ENCODE assay signal across 23 mouse cellular contexts in genomic region chr15:12911082-12911481, GRCm38 (mm10).
DNase-seq lines count a peak whose midpoint lies in the region; ATAC-seq and TF ChIP-seq lines count a peak whose summit lies in the region.
"Had no signal": no experiment of that assay in that cellular context is flagged by ENCODE, and none has a peak within 500 bp of the region (broad histone marks: within the 10 kb centered on the region; RNA-seq: fewer than 3 reads in every experiment).

No protein-coding gene starts in this region.

- WGBS in kidney, postnatal 0 days: 57% methylated on average over 7 of the region's 7 CpGs
- WGBS in neural tube, embryonic 15.5 days: 80% methylated on average over 7 of the region's 7 CpGs

- ATAC-seq in kidney, postnatal 0 days (replicated peaks; ENCODE audit: low FRiP score, low read depth): peak; percentile 71
- ATAC-seq in neural tube, embryonic 15.5 days (ENCODE audit: low FRiP score): peak; percentile 24; the same call in 1 of the 2 replicates
- ATAC-seq: forebrain, embryonic 13.5 days; intestine, postnatal 0 days had no signal

- no peak overlapping the region for H3K4me3 ChIP-seq in kidney, postnatal 0 days (replicated peaks; ENCODE audit: low read depth, low read length)
- no peak overlapping the region for H3K4me3 ChIP-seq in neural tube, embryonic 15.5 days (replicated peaks)
- H3K4me3 ChIP-seq: forebrain, embryonic 13.5 days; left cerebral cortex, adult 2 months; megakaryocyte, embryonic 14.5 days; myocyte had no signal

- H3K27ac ChIP-seq in kidney, postnatal 0 days: no peak overlapping the region
- no peak overlapping the region for H3K27ac ChIP-seq in neural tube, embryonic 15.5 days (replicated peaks)
- H3K27ac ChIP-seq: forebrain, embryonic 13.5 days; left cerebral cortex, adult 2 months had no signal

- no peaks in the 10 kb centered on the region for H3K27me3 ChIP-seq in kidney, postnatal 0 days (ENCODE audit: insufficient read depth, low read length)
- no peaks in the 10 kb centered on the region for H3K27me3 ChIP-seq in neural tube, embryonic 15.5 days (replicated peaks)
- H3K27me3 ChIP-seq: forebrain, embryonic 13.5 days; megakaryocyte, embryonic 14.5 days had no signal

- H3K9ac ChIP-seq in kidney, postnatal 0 days (ENCODE audit: low read depth, low read length): no peak overlapping the region
- H3K9ac ChIP-seq in neural tube, embryonic 15.5 days (replicated peaks): no peak overlapping the region
- H3K9ac ChIP-seq: forebrain, embryonic 13.5 days had no signal

- no peaks in the 10 kb centered on the region for H3K9me3 ChIP-seq in kidney, postnatal 0 days (replicated peaks; ENCODE audit: low read length)
- H3K9me3 ChIP-seq in neural tube, embryonic 15.5 days (replicated peaks): no peaks in the 10 kb centered on the region
- H3K9me3 ChIP-seq: forebrain, embryonic 13.5 days; G1E; megakaryocyte, embryonic 14.5 days had no signal

- no peak overlapping the region for H3K4me2 ChIP-seq in kidney, postnatal 0 days (ENCODE audit: low read length)
- H3K4me2 ChIP-seq in neural tube, embryonic 15.5 days: no peak overlapping the region
- H3K4me2 ChIP-seq: forebrain, embryonic 13.5 days; liver, embryonic 11.5 days had no signal

- peaks cover 16% of the 10 kb centered on the region; the same call in 1 of the 2 replicates for H3K36me3 ChIP-seq in kidney, postnatal 0 days (ENCODE audit: insufficient read depth, low read length)
- peaks cover 23% of the 10 kb centered on the region for H3K36me3 ChIP-seq in neural tube, embryonic 15.5 days

- no peak for TF ChIP-seq CTCF in kidney, postnatal 0 days (IDR thresholded peaks at IDR 0.05; ENCODE audit: low read depth)

- no peaks in the 10 kb centered on the region for H3K4me1 ChIP-seq in kidney, postnatal 0 days (replicated peaks; ENCODE audit: insufficient read depth, low read length)
- H3K4me1 ChIP-seq in neural tube, embryonic 15.5 days: no peaks in the 10 kb centered on the region

- peak; percentile 80 for DNase-seq in heart, adult 11 months
- no peak for DNase-seq in heart, postnatal 4 days
- peak; percentile 19 for DNase-seq in kidney, postnatal 0 days (ENCODE audit: low spot score)
- no peak for DNase-seq in kidney, adult 11 months
- DNase-seq in Muller cell, postnatal 12 days (ENCODE audit: inconsistent ontology term): peak; percentile 41
- no peak for DNase-seq in thymus, postnatal 36 days
- no peak for DNase-seq in spleen, postnatal 10 days (ENCODE audit: low spot score in 2 of 2)
- DNase-seq: adrenal gland, postnatal 25 days; cerebellum, adult 11 months; cerebellum, postnatal 36 days; heart, postnatal 36 days; kidney, postnatal 36 days; lung, adult 18-20 months; spleen, adult 18-20 months; thymus, postnatal 4 days had no signal

Comparison
In these comparisons a context has a peak if more than half of its experiments do, and no peak if none do; other contexts are left out.
1. DNase-seq: peak in heart, adult 11 months (single experiment), kidney, postnatal 0 days (single experiment) and Muller cell, postnatal 12 days (single experiment); none in heart, postnatal 4 days (single experiment), kidney, adult 11 months (single experiment), thymus, postnatal 36 days (0 of 2) and spleen, postnatal 10 days (0 of 2).